Mouse (Mus musculus) lung, postnatal 36 days (tissue): ENCODE results near the gene 2310033P09Rik.
"Not testable (repeated sequence)": the region's sequence is repeated elsewhere in the genome, so short reads cannot be mapped to it uniquely, and the experiment has no call there.

Experiments
- DNase-seq: peaks from one replicate; pipeline ENCODE4 v3.0.0; 2022; ENCODE audit warnings: mixed read lengths

The 2310033P09Rik gene

DNA sequence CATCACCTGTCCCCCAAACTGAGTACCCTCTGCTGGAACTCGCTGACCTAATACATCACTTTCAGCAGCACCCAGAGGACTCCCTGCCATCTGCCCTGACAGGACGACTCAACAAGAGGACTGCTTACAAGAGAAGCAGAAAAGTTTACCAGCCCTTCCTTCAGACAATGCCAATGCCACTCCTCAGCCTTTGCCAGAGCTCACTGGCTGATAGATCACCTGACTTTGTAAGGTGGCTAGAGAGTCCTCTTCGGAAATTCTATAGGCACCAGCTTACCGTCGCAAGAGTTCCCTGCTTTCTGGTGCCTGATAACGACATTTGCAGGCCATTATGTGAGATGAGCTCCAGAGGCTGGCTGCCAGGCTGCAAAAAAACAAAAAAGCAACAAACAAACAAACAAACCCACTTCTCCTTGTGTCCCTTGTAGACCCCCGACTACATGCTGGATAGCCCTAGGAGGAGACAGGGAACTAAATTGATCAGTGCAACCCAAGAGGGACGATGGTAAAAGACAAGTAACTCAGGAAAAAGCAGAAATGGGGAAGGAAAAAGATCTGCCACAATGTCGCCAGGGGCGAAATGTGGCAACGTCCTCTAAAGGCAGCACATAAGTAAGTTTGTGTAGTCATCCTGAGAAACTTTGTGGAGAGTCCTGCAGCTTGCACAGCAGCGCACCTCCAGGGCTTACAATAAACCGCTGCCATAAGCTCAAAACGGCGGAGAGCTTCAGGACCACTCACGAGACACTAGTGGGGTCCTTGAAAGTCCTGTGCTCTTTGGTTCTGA lies 6.7 kb upstream of the 2310033P09Rik start:
- DNase-seq = no peak

DNA sequence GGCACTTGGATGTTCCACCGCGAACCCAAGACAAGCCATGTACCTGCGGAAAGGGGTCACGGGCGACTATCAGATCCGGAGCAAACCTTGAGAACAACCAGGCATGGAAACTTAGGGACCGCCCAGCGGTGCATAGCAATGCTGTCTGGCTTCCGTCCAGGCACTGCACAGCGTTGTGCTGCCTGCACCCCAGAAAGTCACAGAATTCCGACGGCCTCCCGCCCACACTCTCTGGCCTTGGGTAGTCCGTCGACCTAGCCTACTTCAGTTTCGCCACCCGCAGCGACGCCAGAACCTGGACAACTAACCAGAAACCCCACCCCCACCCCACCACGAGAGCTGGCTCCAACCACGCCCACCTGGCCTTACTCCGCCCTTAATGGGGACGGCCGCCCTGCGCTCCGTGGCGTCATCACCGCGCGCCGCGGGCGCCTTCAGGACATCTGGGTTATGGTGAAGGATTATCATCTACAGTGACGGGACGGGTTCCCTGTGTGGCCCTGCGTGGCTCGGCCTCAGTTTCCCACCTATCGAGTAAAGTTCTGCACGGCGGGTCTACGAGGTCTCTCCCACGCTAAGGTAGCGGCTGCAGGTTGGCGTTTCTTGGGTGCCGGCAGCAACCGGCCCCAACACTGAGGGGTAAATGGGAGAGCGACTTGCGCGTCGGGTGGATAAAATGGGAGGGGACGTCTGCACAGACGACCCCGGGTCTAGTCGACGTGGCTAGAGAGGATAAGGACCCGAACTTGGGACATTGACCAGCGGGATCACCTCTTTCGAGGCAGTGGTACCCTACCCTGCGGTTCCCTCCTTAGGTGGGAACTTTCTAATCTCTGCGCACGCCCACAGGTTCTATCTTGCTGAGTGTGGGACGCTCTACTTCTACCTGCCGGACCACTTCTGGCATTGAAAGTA lies 5.8 kb upstream of the 2310033P09Rik start, which contains the start of gene Mrpl55:
Gene Mrpl55, plus strand, starts transcription at position 406 of the 915 bp plus-strand sequence.
- peak; percentile 97 for DNase-seq

DNA sequence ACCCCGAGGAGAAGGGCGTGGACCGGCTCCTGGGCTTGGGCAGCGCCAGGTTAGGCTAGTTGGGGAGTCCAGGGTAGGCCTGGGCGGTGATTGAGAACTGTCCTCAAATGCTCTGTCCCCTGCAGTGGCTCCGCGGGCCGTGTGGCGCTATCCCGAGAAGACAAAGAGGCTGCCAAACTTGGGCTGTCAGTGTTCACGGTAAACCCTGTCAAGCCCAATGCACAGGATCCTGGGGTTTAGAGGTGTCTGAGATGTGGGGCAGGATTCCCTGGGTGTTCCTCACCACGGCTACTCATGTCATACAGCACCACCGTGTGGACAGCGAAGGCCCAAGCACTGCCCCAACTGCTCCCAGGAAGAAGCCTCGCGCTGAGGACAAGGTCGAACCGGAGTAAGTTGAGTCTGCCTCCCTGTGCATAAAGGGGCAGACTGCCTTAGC lies 901 bp downstream of the 2310033P09Rik start:
- peak; percentile 82 for DNase-seq

DNA sequence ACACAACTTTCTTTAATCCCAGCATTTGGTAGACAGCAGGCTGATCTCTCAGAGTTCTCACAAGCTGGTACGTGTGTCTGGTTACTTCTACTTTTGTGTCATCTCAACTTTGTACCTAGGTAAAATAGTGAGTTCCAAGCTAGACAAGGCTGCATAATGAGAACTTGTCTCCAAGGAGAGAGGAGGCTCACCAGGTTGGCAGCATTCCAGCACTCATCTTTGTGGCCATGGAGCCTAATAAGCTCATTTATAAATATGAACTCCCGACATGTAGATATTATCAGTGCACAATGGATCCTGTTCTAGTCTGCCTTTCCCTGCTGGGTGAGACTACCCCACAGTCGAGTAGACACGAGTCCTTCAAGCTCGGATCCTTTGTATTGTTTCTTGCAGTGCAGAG lies 1.5 kb downstream of the 2310033P09Rik start:
- DNase-seq = no peak

DNA sequence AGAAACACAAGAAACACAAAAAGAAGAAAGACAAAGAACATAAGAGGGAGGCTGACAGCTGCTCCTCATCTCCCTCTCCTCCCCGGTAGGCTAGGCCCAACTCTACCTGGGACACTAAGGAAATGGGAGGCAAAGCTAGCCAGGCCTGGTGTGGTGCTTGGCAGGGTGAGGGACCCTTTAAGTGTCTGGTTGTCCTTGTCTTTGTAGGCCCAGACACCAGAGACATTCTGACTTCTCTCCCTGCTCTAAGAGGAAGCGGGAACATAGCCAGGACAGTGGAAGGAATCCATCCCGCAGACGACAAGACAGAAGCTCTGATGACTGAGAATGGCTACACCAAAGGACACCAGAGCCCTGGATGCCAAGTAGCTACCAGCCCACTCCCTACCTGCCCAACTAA lies 1.9 kb downstream of the 2310033P09Rik start:
- no peak for DNase-seq

DNA sequence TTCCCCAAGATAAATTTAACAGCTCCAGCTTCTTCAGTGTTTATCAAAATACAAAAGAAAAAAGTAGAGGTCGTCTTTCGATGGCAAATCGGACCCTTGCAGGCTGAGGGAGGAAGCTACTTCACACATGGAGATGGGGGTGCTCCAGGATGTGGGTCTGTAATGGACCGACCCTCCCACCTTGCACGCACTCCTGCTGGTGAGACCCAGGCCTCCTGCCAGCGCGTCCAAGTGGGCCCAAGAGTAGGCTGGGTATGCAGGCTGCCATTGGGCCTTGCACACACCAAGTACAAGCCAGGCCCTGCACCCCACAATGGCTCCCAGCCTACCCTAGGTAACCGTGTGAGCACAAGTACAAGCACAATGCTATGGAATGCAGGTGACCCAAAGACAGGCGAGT lies 3.4 kb downstream of the 2310033P09Rik start:
- not testable (repeated sequence) for DNase-seq

DNA sequence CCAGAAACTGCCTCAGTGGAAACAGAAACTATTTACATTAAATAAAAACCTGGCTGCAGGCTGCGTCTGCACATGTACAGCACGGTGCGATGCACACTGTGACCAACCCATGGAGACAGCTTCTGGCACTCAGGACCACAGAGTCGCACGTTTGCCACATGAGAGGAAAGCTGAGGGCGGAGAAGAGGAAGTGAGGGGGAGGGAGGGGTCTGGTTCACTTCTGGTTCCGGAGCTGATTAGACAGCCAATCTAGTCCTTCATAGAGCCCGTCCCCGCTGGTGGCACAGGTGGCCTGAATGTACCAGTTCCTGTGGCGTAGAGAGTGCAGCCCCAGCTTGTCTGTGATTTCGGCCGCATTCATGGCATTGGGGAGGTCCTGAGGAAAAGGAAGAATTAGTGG lies 4.2 kb downstream of the 2310033P09Rik start:
- peak; percentile 57 for DNase-seq

DNA sequence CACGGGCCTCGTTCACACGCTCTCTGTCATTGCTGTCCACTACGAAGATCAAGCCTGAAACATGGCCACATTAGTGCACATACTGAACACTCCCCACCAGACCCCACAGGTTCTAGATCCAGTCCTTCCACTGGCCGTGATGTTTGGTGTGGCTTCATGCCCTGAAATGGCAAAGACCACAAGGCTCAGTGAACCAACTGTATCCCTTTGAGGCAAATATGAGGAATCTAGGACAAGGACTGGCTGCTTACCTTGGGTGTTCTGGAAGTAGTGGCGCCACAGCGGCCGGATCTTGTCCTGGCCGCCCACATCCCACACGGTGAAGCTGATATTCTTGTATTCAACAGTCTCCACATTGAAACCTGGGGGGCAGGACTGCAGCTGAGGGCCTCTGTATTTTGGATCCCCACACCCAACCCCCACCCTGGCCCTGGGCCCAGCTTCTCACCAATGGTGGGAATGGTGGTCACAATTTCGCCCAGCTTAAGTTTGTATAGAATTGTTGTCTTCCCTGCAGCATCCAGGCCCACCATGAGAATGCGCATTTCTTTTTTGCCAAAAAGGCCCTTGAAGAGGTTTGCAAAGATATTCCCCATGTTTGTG lies 4.9 kb downstream of the 2310033P09Rik start:
- no peak for DNase-seq

DNA sequence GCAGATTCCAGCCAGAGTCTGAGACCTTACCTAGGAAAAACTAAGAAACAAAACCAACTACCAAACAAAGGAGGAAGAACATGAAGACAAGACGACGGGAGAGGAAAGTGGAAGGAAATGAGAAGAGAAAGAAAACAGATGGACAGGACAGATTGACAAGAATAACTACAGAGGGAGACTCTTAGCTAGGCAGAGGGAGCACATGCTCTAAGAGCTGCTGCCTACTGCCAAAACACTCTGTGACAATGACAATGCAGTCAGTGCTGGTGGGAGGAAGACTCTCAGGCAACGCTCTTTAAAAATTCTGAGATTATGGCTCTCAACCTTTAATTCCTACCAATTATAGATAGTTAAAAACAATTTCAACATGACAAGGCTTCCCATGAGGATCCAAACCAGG lies 8.8 kb downstream of the 2310033P09Rik start:
- no peak for DNase-seq

DNA sequence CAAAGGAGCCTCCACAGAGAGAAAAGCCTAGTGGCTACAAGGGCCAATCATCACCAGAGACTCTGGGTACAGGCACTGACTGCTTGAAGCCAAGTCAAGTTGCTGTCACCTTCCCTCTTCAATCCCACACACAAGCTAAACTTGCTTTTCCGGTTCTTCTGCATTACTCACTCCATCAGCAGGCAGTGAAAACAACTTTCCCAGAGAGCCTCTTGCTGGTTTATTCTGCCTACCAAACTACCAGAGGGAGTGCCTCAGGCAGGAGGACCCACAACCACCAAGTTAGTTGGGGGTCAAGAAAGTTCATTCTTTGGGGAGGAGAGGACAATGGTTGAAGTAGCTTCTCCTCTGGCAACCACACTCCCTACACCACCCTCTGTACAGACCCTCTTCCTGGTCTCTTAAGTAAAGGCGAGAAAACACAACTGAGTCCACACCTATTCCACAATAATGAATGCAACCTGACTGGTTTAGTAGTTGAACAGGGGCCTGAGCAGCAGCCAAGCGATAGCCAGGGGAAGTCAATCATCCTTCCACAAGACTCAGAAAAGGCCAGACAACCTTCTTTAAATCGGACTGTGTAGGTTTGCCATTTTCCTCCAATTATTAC lies 10.4 kb downstream of the 2310033P09Rik start:
- peak; percentile 87 for DNase-seq

DNA sequence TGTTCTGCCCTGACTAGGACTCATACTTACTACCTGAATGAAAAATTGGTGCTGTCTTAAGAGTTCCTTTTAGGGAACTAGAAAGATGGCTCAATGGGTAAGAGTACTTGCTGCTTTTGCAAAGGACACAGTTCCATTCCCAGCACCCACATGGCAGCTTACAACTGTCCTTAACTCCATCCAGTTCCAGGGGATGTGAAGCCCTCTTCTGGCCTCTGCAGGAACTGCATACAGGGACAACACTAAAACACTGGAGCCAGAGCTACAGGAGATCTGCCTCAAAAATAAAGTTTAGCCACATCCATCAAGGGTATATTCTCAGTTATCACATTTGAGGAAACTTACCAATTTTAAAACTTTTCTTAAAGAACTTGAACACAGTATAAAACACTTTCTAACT lies 10.9 kb downstream of the 2310033P09Rik start:
- peak; percentile 64 for DNase-seq

DNA sequence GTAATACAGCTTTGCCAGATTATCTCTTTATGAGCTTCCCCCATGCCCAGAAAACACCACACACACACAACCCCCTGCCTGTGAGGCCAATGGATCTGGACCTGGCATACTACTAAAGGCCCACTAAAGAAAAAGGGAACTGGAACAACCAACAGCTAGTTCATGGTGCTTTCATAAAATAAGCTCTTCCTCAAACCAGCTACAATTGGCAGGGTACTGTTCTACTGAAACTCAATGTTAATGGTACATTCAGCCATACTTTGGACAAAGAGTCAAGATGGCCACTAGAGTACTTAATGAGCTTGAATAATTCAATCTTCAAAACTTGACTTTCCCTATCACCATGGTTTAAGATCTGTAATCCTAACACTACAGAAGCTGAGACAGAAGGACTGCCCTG lies 13.5 kb downstream of the 2310033P09Rik start:
- no peak for DNase-seq

DNA sequence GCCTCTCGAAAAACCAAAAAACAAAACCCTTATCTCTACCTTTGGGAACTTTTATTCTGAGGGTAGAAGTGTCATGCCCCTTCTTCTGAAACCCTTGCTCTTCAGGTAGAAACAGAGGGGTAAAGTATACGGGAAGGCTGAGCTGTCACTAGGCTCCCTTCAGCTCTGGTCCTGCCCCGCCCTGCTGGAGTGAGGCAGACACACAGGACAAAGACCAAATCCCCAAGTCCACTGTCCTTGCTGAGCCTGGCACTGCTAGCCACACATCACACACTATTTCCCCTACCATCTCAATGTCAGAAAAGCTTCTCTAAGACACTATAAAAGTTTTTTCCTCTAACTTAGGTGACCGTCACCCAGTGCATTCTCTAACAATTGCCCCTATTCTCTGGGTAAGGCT lies 14.2 kb downstream of the 2310033P09Rik start:
- no peak for DNase-seq

DNA sequence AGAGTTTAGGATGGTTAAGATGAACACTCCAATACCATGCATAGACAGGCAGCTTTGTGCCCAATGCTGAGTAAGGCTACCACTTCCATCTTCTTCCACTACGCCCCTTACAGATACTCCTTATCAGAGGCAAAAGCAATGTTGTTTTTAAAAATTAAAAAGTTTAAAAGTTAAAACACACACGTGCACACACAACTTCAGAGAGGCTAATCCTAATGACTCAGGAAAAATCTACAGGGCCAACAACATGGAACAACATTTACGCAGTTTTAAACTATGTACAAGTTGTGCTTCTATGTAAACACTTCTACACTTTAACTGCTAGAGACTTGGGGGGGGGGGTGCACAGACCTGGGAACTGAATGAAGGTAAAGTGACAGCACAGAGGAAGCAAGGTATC lies 15.9 kb downstream of the 2310033P09Rik start:
- DNase-seq = no peak

DNA sequence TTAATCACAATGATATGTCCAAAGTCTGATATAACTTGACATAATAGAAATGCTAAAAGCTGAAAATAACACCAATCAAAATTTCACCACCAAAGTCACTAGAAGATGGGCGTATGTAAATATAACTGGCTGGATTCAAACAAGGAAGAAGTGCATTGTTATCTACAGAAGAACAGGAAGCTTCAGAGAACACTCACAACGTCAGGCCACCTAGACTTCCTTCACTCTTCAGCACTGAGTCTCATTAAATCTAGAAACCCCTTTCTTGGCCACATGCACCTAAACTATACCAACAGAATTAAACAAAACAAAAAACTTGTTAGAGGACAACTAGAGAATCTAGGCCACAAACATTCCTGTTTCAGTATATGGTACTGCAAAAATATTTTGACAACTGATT lies 16.3 kb downstream of the 2310033P09Rik start:
- DNase-seq = no peak

DNA sequence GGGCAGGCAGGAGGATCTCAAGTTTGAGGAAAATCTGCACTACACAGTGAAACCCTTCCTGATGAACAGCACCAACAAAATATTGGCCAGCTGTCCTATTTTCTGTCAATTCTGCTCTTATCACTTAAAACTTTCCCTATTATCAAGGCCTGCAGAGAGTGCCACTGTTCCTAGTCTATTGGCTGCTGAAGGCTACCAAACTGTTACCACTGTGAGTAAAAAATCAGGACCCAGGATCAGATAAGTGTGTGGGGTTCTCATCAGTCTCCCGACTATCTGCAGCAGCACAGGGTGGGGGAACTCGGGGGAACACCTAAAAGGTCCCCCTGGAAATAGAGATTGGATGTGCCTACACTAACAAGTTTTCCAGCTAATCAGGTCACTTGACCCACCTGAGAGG lies 17.0 kb downstream of the 2310033P09Rik start:
- no peak for DNase-seq

DNA sequence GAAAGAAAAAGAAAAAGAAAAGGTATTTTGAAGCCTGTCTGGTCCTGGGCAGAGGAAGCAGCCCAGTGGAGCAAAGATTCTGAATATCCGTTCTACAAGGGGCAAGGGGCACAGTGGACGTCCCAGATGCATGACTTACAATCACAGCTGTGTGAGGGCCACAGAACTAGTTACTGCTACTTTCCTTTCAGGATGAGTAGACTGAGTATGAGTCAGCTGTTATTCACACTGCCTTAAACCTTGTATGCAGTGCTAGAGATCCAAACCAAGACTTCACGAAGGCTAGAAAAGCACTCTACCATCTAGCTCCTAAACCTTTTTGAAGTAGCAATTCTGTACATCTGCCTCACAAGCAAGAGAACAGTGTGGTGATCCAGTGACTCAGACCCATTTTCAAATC lies 18.1 kb downstream of the 2310033P09Rik start:
- no peak for DNase-seq

DNA sequence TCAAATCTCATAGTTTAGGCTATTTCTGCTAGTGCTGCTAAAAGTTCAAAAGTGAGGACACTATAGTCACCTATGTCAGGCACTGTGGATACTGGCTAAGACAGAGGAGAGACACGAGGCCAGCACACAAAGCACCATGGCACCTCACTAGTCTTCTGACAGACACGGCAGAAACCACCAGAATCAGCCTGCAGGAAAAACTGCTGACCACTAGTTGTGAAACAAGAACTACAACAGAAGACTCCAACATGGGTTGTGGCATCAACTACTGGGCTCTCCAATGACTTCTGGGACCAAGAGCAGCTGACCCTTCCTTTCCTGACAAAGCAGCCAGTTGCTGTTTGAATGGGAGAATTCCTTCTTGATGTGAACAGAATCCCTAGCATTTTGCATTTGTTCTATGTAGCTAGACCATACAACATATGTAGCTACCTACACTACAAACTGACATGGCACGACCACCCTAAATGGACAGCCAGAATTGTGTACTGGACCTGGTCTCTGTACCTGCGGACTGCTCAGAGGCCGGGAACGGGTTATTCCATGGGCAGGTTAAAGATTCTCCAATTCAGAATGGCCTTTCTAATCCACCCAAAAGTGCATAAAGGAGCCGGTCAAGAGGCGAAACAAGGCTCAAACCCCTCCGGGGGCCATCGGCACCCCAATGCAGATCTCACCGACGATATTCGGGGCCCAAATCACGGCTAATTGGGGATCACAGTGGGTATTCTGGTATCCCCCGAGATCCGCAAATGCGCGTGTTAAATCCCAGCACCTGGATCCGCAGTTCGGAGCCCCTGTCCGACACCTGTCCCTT lies 18.9 kb downstream of the 2310033P09Rik start:
- peak; percentile 60 for DNase-seq

DNA sequence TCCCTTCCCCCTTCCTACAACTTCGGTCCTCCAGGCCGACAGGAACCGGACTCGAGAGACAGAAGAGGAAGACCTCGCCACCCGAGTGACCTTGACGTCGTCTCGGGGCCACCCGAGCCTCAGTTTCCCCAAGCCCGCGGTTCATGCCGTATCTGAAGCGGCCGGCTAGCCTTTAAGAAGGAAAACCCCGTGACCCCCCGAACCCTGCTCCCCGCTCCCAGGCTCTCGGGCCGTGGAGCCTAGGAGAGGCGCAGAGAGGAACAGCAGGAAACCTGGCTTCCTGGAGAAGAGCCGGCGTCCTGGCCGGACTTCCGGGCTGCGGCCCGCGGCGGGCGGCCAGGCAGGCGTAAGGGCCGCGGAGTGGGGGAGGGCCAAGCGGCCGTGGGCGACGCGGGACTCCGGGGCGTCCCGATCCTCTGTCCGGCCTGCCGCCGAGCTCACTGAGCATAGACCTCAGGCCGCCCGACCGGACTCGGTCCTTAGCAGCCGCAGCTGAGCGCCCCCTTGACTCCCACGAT lies 19.5 kb downstream of the 2310033P09Rik start:
- peak; percentile 67 for DNase-seq

DNA sequence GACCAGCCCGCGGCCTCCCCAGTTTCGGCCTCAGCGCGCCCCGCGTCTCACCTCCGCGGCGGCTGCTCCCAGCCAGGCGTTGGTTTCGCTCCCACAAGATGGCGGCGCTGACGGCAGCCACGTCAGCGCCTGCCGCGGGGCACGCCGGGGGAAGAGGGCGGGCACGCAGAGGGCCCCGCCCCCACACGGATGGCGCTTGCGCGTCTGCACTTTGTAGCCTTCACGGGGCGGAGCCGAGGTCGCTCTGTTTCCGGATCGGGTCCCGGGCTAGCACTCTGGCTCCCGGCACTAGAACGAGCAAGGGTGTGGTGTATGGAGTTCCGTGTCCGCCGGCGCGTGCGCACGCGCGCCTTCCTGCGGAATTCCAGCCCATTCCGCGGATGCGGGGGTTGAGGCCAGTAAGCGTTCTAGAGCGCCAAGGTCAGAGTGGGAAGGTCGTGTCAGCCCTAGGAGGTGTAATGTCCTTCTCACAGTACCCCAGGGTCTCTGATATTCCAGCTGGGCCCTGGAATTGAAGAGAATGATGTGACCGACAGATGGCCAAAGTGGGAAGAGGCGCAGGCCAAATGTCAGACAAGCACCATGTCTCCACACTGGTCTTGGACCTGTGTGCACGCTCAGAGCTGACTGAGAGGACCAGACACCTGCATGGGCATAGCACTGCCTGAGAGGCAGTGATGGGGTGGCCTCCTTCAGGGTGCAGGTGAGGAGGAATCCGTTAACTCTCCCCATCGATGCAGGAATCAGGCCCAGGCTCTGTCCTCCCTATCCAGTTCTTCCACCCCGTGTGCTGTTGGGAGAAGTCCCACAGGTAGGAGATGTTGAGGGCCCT lies 20.2 kb downstream of the 2310033P09Rik start, which contains the start of gene Arf1:
Gene Arf1, minus strand, starts transcription at position 149 of the 832 bp plus-strand sequence.
- DNase-seq = peak; percentile 97
